Mouse (Mus musculus) midbrain, embryonic 11.5 days (tissue): Measurements from ENCODE around the gene 3110009E18Rik. TPM values are rescaled to one million over a fixed set of nuclear protein-coding genes. Genes with fewer than 3 reads are reported as not detected.

Experiments used
- ATAC-seq: fragments of 200-750 bp; cut with Nextera tagmentation; 2 replicates; pipeline ENCODE4 v1.8.0; 2017; ENCODE audit warnings: moderate TSS enrichment, moderate library complexity; ENCODE audit not compliant: low FRiP score
- DNase-seq: peaks from one replicate; pipeline ENCODE4 v3.0.0; 2015; ENCODE audit warnings: low spot score; ENCODE audit errors: missing footprints
- H3K27ac ChIP-seq: fragments of 300-500 bp; sonication (generic); 2 replicates; pipeline ENCODE4 v1.5.1; 2014; ENCODE audit warnings: low read depth, low read length
- H3K27me3 ChIP-seq: fragments of 300-500 bp; sonication (generic); 2 replicates; pipeline ENCODE4 v1.6.1; 2014; ENCODE audit warnings: mild to moderate bottlenecking, low read length, moderate library complexity, mixed read lengths; ENCODE audit not compliant: control insufficient read depth, insufficient read depth
- H3K36me3 ChIP-seq: fragments of 300-500 bp; sonication (generic); 2 replicates; pipeline ENCODE4 v1.6.1; 2014; ENCODE audit warnings: mild to moderate bottlenecking, low read length, moderate library complexity, mixed read lengths; ENCODE audit not compliant: control insufficient read depth, insufficient read depth
- H3K4me1 ChIP-seq: fragments of 300-500 bp; sonication (generic); 2 replicates; pipeline ENCODE4 v1.6.1; 2014; ENCODE audit warnings: low read length; ENCODE audit not compliant: control insufficient read depth, insufficient read depth
- H3K4me2 ChIP-seq: fragments of 300-500 bp; sonication (generic); 2 replicates; pipeline ENCODE4 v1.6.1; 2014; ENCODE audit warnings: mild to moderate bottlenecking, moderate library complexity
- H3K4me3 ChIP-seq: fragments of 300-500 bp; sonication (generic); 2 replicates; pipeline ENCODE4 v1.5.1; 2014; ENCODE audit warnings: low read depth, low read length
- H3K9ac ChIP-seq: fragments of 300-500 bp; sonication (generic); 2 replicates; pipeline ENCODE4 v1.6.1; 2014; ENCODE audit warnings: low read length
- H3K9me3 ChIP-seq: fragments of 300-500 bp; sonication (generic); 2 replicates; pipeline ENCODE4 v1.6.1; 2016; ENCODE audit warnings: low read length; ENCODE audit not compliant: control insufficient read depth
- WGBS: fragments of 180-500 bp; shearing (Covaris S2); extraction: QIAGEN DNeasy Blood & Tissue Kit; methylation state at CpG from one replicate; pipeline ENCODE4 v1.1.7; 2014; 5-methylcytosine and 5-hydroxymethylcytosine counted together
- polyA plus RNA-seq: library from polyadenylated mRNA; unstranded; fragments of >200 nt; fragmentation: Nextera tagmentation; extraction: Ambion mirVana; gene quantifications from 2 replicates; pipeline ENCODE4 v1.2.1, GENCODE M21; 2014

3110009E18Rik gene
- polyA plus RNA-seq, 1 experiment from 2014 or later, result 27.1 TPM

GRCm38 (mm10) chr1:120116106-120116505 is 4.9 kb upstream of the 3110009E18Rik start:
- no peak for DNase-seq
- no peak overlapping the region for H3K27ac ChIP-seq
- H3K4me1 ChIP-seq, result peaks cover 11% of the 10 kb centered on the region
- peaks cover 35% of the 10 kb centered on the region for H3K36me3 ChIP-seq
- no peaks in the 10 kb centered on the region for H3K27me3 ChIP-seq
- 95% methylated on average over 11 of the region's 11 CpGs for WGBS
- H3K4me2 ChIP-seq, result no peak overlapping the region
- H3K9ac ChIP-seq, result no peak overlapping the region
- no peak for ATAC-seq
- H3K9me3 ChIP-seq, result no peaks in the 10 kb centered on the region
- no peak overlapping the region for H3K4me3 ChIP-seq

- H3K9ac ChIP-seq, result no peak overlapping the region
- no peak for ATAC-seq
- no peak overlapping the region for H3K27ac ChIP-seq
- H3K36me3 ChIP-seq, result peaks cover 28% of the 10 kb centered on the region
- no peak overlapping the region for H3K4me3 ChIP-seq
- WGBS, result 94% methylated on average over 2 of the region's 2 CpGs
- DNase-seq, result no peak
- H3K27me3 ChIP-seq, result no peaks in the 10 kb centered on the region
- H3K4me1 ChIP-seq, result peaks cover 13% of the 10 kb centered on the region
- H3K4me2 ChIP-seq, result no peak overlapping the region
- no peaks in the 10 kb centered on the region for H3K9me3 ChIP-seq
Measured at GRCm38 (mm10) chr1:120118854-120119253, 2.1 kb upstream of the 3110009E18Rik start.

DNA sequence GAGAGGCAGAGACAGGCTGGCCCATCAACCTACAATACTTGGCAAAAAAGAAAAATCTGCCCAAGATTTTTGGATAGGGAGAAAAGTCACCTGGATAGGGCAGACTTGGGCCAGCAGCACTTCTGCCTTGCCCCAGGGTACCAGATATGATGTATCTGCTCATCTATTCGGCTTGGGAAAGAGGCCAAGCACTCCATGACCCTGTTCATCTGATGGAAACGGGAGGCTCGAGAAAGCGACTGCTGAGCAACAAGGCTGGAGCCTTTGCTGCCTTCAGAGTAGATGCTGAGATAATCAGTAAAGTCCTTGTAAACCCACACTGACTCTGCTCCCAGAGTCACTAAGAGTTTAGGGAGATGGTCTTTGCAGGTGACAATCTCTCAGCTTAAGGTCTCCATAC is 1.6 kb upstream of the 3110009E18Rik start:
- ATAC-seq, result no peak
- H3K27me3 ChIP-seq, result no peaks in the 10 kb centered on the region
- no peaks in the 10 kb centered on the region for H3K9me3 ChIP-seq
- H3K4me3 ChIP-seq, result no peak overlapping the region
- peaks cover 13% of the 10 kb centered on the region for H3K4me1 ChIP-seq
- no peak overlapping the region; the same call in 1 of the 2 replicates for H3K4me2 ChIP-seq
- no peak overlapping the region for H3K9ac ChIP-seq
- peaks cover 24% of the 10 kb centered on the region for H3K36me3 ChIP-seq
- H3K27ac ChIP-seq, result no peak overlapping the region
- no peak for DNase-seq
- WGBS, result 92% methylated on average over 4 of the region's 4 CpGs

GRCm38 (mm10) chr1:120120141-120120968 is 632 bp upstream of the 3110009E18Rik start:
- H3K36me3 ChIP-seq, result peaks cover 14% of the 10 kb centered on the region
- H3K27me3 ChIP-seq, result no peaks in the 10 kb centered on the region
- WGBS, result 6% methylated on average over 24 of the region's 24 CpGs
- H3K9me3 ChIP-seq, result no peaks in the 10 kb centered on the region
- peak overlapping the region; percentile 63 for H3K4me3 ChIP-seq
- peaks cover 13% of the 10 kb centered on the region for H3K4me1 ChIP-seq
- ATAC-seq (peak; percentile 65), DNase-seq (no peak)
- peak overlapping the region; percentile 85 for H3K27ac ChIP-seq
- peak overlapping the region; percentile 81 for H3K4me2 ChIP-seq
- peak overlapping the region; percentile 80 for H3K9ac ChIP-seq

GRCm38 (mm10) chr1:120121930-120122530 is 1.0 kb downstream of the 3110009E18Rik start:
- WGBS, result 89% methylated on average over 9 of the region's 9 CpGs
- peak overlapping the region; percentile 85; the same call in 1 of the 2 replicates for H3K27ac ChIP-seq
- ATAC-seq, result no peak

GRCm38 (mm10) chr1:120122634-120123383 is 1.8 kb downstream of the 3110009E18Rik start:
- 93% methylated on average over 8 of the region's 8 CpGs for WGBS
- Histone ChIP-seq H3K27ac (no peak overlapping the region), H3K4me3 (no peak overlapping the region), H3K4me1 (peaks cover 13% of the 10 kb centered on the region), H3K36me3 (0 out of 2 replicates have a peak, but pooled peaks cover 4% of the 10 kb centered on the region), H3K9me3 (no peaks in the 10 kb centered on the region), H3K4me2 (no peak overlapping the region), H3K9ac (no peak overlapping the region), H3K27me3 (no peaks in the 10 kb centered on the region)
- no peak for ATAC-seq
- DNase-seq, result no peak

More at GRCm38 (mm10) chr1:120121930-120122530, 1.0 kb downstream of the 3110009E18Rik start:
- H3K4me2 ChIP-seq, result peak overlapping the region; percentile 81
- peak overlapping the region; percentile 63; the same call in 1 of the 2 replicates for H3K4me3 ChIP-seq
- no peaks in the 10 kb centered on the region for H3K9me3 ChIP-seq
- H3K9ac ChIP-seq, result peak overlapping the region; percentile 71
- H3K4me1 ChIP-seq, result peaks cover 13% of the 10 kb centered on the region
- 0 out of 2 replicates have a peak, but pooled peaks cover 4% of the 10 kb centered on the region for H3K36me3 ChIP-seq
- H3K27me3 ChIP-seq, result no peaks in the 10 kb centered on the region
- DNase-seq, result no peak

DNA sequence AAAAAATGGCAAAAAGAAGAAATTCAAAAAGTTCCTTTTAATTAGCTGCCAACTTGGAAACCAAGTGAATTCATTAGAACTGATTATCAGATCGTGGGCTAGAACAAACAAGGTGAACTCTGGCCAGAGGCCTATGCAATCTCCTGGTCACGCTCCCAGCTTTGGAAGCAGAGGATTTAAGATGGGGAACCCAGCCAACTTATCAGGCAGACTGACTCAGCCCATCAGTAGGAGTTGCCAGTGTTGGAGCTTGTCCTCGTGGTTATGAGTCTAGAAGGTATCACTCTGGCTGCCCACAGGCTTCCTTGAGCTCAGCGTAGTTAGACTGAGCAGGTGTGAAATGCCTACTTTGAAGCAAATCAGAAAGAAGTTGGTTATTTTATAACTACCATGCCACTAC is 3.9 kb downstream of the 3110009E18Rik start:
- Histone ChIP-seq H3K27ac (no peak overlapping the region), H3K4me3 (no peak overlapping the region), H3K4me2 (no peak overlapping the region), H3K27me3 (no peaks in the 10 kb centered on the region), H3K9ac (no peak overlapping the region), H3K4me1 (peaks cover 6% of the 10 kb centered on the region), H3K36me3 (no peaks in the 10 kb centered on the region), H3K9me3 (no peaks in the 10 kb centered on the region)
- no peak for DNase-seq
- no peak for ATAC-seq
- WGBS, result 86% methylated on average over 4 of the region's 4 CpGs

GRCm38 (mm10) chr1:120125471-120125870 is 4.5 kb downstream of the 3110009E18Rik start:
- Histone ChIP-seq H3K27ac (no peak overlapping the region), H3K9me3 (no peaks in the 10 kb centered on the region), H3K27me3 (no peaks in the 10 kb centered on the region), H3K4me2 (no peak overlapping the region), H3K4me3 (no peak overlapping the region), H3K9ac (no peak overlapping the region), H3K4me1 (peaks cover 2% of the 10 kb centered on the region; the same call in 1 of the 2 replicates), H3K36me3 (no peaks in the 10 kb centered on the region)
- WGBS, result 88% methylated on average over 6 of the region's 6 CpGs
- ATAC-seq, result no peak
- DNase-seq, result no peak
